Mouse (Mus musculus) lung, postnatal 0 days (tissue): ENCODE results near the gene Rab20.

Experiments
- CTCF ChIP-seq: IDR thresholded peaks from 2 replicates; pipeline ENCODE4 v1.5.1; 2016; ENCODE audit warnings: antibody characterized with exemption, mild to moderate bottlenecking
- EP300 ChIP-seq: IDR thresholded peaks from 2 replicates; pipeline ENCODE4 v1.6.1; 2016; ENCODE audit warnings: antibody characterized with exemption, mild to moderate bottlenecking, control low read depth

DNA sequence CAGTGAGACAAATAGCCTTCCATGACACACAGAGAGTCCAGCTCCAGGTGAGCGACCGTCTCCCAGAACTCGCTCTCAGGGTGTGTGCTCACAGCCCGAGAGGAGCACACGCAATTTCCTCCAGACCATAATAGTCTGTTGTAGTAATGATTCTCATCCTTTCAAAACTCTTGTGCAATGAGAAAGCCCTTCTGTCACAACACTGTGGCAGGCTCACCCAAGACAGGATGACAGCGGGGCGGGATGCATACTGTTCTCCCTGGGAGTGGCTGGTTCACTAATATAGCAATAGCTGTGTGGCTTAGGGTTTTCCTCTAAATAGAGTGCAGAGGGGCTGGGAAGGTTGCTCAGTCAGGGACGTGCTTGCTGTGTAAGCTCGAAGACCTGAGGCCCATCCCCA, 74.7 kb downstream of the Rab20 start:
- TF ChIP-seq CTCF = no peak
- TF ChIP-seq EP300 = peak; percentile 28; the same call in 1 of the 2 replicates
